Mouse (Mus musculus) MEL (cell line): ENCODE data around the gene Fbp1. TPM values are rescaled to one million over a fixed set of nuclear protein-coding genes. Genes with fewer than 3 reads are reported as not detected.

ENCODE experiments used
- DNase-seq: peaks from one replicate; pipeline ENCODE4 v3.0.0; 2011; ENCODE audit warnings: low read depth, low spot score
- H3K27ac ChIP-seq: 2 replicates; pipeline ENCODE4 v1.5.1; 2012; ENCODE audit warnings: low read depth, mild to moderate bottlenecking, control low read depth, low read length, moderate library complexity; ENCODE audit not compliant: control insufficient read depth
- H3K27me3 ChIP-seq, 2 experiments: fragments of 150-350 bp in 1 of 2; sonication (generic) in 1 of 2; 2 replicates each; pipeline ENCODE4 v1.6.1; 2012; ENCODE audit warnings: low read length in 2 of 2, mild to moderate bottlenecking in 2 of 2, improper control_type of control experiment in 1 of 2, moderate library complexity in 1 of 2; ENCODE audit not compliant: insufficient read depth in 2 of 2, control insufficient read depth in 1 of 2
- H3K36me3 ChIP-seq, 2 experiments: 2 replicates each; pipeline ENCODE4 v1.6.1; 2012 to 2014; ENCODE audit warnings: low read length in 2 of 2, improper control_type of control experiment in 1 of 2, inconsistent platforms in 1 of 2, mild to moderate bottlenecking in 1 of 2; ENCODE audit not compliant: insufficient read depth in 2 of 2, control insufficient read depth in 1 of 2
- H3K4me1 ChIP-seq, 2 experiments: fragments of 150-350 bp in 1 of 2; sonication (generic) in 1 of 2; 2 replicates each; pipeline ENCODE4 v1.6.1; 2012; ENCODE audit warnings: low read length in 2 of 2, improper control_type of control experiment in 1 of 2, mild to moderate bottlenecking in 1 of 2; ENCODE audit not compliant: insufficient read depth in 2 of 2, control insufficient read depth in 1 of 2
- H3K4me3 ChIP-seq, 2 experiments: fragments of 150-350 bp in 1 of 2; sonication (generic) in 1 of 2; 2 replicates each; pipeline ENCODE4 v1.5.1; 2012; ENCODE audit warnings: low read depth in 2 of 2, low read length in 2 of 2, mild to moderate bottlenecking in 2 of 2, moderate library complexity in 2 of 2, control low read depth in 1 of 2, improper control_type of control experiment in 1 of 2; ENCODE audit not compliant: control insufficient read depth in 1 of 2, insufficient read depth in 1 of 2
- H3K79me2 ChIP-seq: 2 replicates; pipeline ENCODE4 v1.6.1; 2012; ENCODE audit warnings: mild to moderate bottlenecking, low read length, moderate library complexity; ENCODE audit not compliant: control insufficient read depth, poor library complexity, insufficient read depth
- H3K9ac ChIP-seq: 2 replicates; pipeline ENCODE4 v1.6.1; 2012; ENCODE audit warnings: low read depth, mild to moderate bottlenecking, control low read depth, low read length, moderate library complexity; ENCODE audit not compliant: control insufficient read depth, poor library complexity, severe bottlenecking
- H3K9me3 ChIP-seq: fragments of 150-350 bp; sonication (generic); replicated peaks from 2 replicates; pipeline ENCODE4 v1.6.1; 2012; ENCODE audit warnings: mild to moderate bottlenecking, low read length, improper control_type of control experiment, moderate library complexity; ENCODE audit not compliant: insufficient read depth
- CHD1 ChIP-seq: IDR thresholded peaks from 2 replicates; pipeline ENCODE4 v1.6.1; 2012; ENCODE audit warnings: low read depth, mild to moderate bottlenecking, inconsistent platforms, low read length, improper control_type of control experiment
- EP300 ChIP-seq, 2 experiments: IDR thresholded peaks; 2 replicates each; pipeline ENCODE4 v1.6.1; 2011; ENCODE audit warnings: improper control_type of control experiment in 2 of 2, low read length in 2 of 2, low read depth in 1 of 2, mild to moderate bottlenecking in 1 of 2
- ETS1 ChIP-seq: IDR thresholded peaks from 2 replicates; pipeline ENCODE4 v1.6.1; 2012; ENCODE audit warnings: low read depth, mild to moderate bottlenecking, inconsistent platforms, low read length, improper control_type of control experiment, moderate library complexity
- GATA1 ChIP-seq: IDR thresholded peaks from 2 replicates; pipeline ENCODE4 v1.6.1; 2011; ENCODE audit warnings: low read depth, low read length, improper control_type of control experiment
- HCFC1 ChIP-seq: IDR thresholded peaks from 2 replicates; pipeline ENCODE4 v1.6.1; 2012; ENCODE audit warnings: low read depth, mild to moderate bottlenecking, inconsistent platforms, low read length, improper control_type of control experiment, moderate library complexity
- MAFK ChIP-seq: IDR thresholded peaks from 2 replicates; pipeline ENCODE4 v1.6.1; 2011; ENCODE audit warnings: low read depth, mild to moderate bottlenecking, low read length, improper control_type of control experiment, borderline replicate concordance
- MAZ ChIP-seq: IDR thresholded peaks from 2 replicates; pipeline ENCODE4 v1.6.1; 2012; ENCODE audit warnings: low read depth, mild to moderate bottlenecking, inconsistent platforms, low read length, improper control_type of control experiment
- MEF2A ChIP-seq: IDR thresholded peaks from 2 replicates; pipeline ENCODE4 v1.6.1; 2014; ENCODE audit warnings: low read depth, mild to moderate bottlenecking, inconsistent platforms, low read length, improper control_type of control experiment; ENCODE audit not compliant: poor library complexity, insufficient replicate concordance, severe bottlenecking; ENCODE audit errors: extremely low read depth
- MXI1 ChIP-seq: IDR thresholded peaks from 2 replicates; pipeline ENCODE4 v1.6.1; 2011; ENCODE audit warnings: mild to moderate bottlenecking, low read depth, low read length, improper control_type of control experiment
- MYC ChIP-seq: IDR thresholded peaks from 2 replicates; pipeline ENCODE4 v1.6.1; 2011; ENCODE audit warnings: low read depth, mild to moderate bottlenecking, low read length, improper control_type of control experiment, moderate library complexity
- NRF1 ChIP-seq: IDR thresholded peaks from 2 replicates; pipeline ENCODE4 v1.6.1; 2014; ENCODE audit warnings: low read depth, mild to moderate bottlenecking, inconsistent platforms, low read length, improper control_type of control experiment, moderate library complexity; ENCODE audit not compliant: poor library complexity, insufficient read depth, severe bottlenecking
- POLR2A ChIP-seq, 2 experiments: IDR thresholded peaks; 2 replicates each; pipeline ENCODE4 v1.6.1; 2011 to 2012; ENCODE audit warnings: low read length in 2 of 2, mild to moderate bottlenecking in 2 of 2, control low read depth in 1 of 2, improper control_type of control experiment in 1 of 2, low read depth in 1 of 2, moderate library complexity in 1 of 2; ENCODE audit not compliant: control insufficient read depth in 1 of 2, insufficient read depth in 1 of 2, poor library complexity in 1 of 2
- POLR2AphosphoS2 ChIP-seq: IDR thresholded peaks from 2 replicates; pipeline ENCODE4 v1.6.1; 2011; ENCODE audit warnings: low read length, improper control_type of control experiment
- POLR2AphosphoS5 ChIP-seq: IDR thresholded peaks from 2 replicates; pipeline ENCODE4 v1.6.1; 2012; ENCODE audit warnings: low read depth, borderline replicate concordance, mild to moderate bottlenecking, inconsistent platforms, low read length, moderate library complexity, mixed read lengths
- RCOR1 ChIP-seq: IDR thresholded peaks from 2 replicates; pipeline ENCODE4 v1.6.1; 2012; ENCODE audit warnings: low read depth, mild to moderate bottlenecking, inconsistent platforms, low read length, improper control_type of control experiment
- SMC3 ChIP-seq: IDR thresholded peaks from 2 replicates; pipeline ENCODE4 v1.6.1; 2011; ENCODE audit warnings: low read depth, low read length, improper control_type of control experiment
- TBP ChIP-seq: IDR thresholded peaks from 2 replicates; pipeline ENCODE4 v1.8.0; 2011; ENCODE audit warnings: low read depth, low read length, improper control_type of control experiment
- USF2 ChIP-seq, 2 experiments: IDR thresholded peaks; 2 replicates each; pipeline ENCODE4 v1.6.1; 2011 to 2012; ENCODE audit warnings: improper control_type of control experiment in 2 of 2, low read length in 2 of 2, borderline replicate concordance in 1 of 2, inconsistent platforms in 1 of 2, low read depth in 1 of 2, mild to moderate bottlenecking in 1 of 2; ENCODE audit not compliant: insufficient read depth in 1 of 2
- ZC3H11A ChIP-seq: IDR thresholded peaks from 2 replicates; pipeline ENCODE4 v1.6.1; 2012; ENCODE audit warnings: low read depth, mild to moderate bottlenecking, inconsistent platforms, low read length, improper control_type of control experiment
- ZKSCAN1 ChIP-seq: IDR thresholded peaks from 2 replicates; pipeline ENCODE4 v1.6.1; 2012; ENCODE audit warnings: low read depth, mild to moderate bottlenecking, inconsistent platforms, low read length, improper control_type of control experiment, moderate library complexity
- ZMIZ1 ChIP-seq: IDR thresholded peaks from 2 replicates; pipeline ENCODE4 v1.6.1; 2012; ENCODE audit warnings: low read depth, mild to moderate bottlenecking, inconsistent platforms, low read length, improper control_type of control experiment, moderate library complexity
- ZNF384 ChIP-seq: IDR thresholded peaks from 2 replicates; pipeline ENCODE4 v1.6.1; 2012; ENCODE audit warnings: low read depth, mild to moderate bottlenecking, inconsistent platforms, low read length, improper control_type of control experiment
- polyA plus RNA-seq, 2 experiments: library from polyadenylated mRNA; stranded (reverse) in 1 of 2; unstranded in 1 of 2; fragments of >175 nt in 1 of 2; fragments of >200 nt in 1 of 2; gene quantifications; 2 replicates each; pipeline versions ENCODE4 v1.2.1 to v1.2.4; 2012; ENCODE audit warnings: low replicate concordance in 2 of 2, low read depth in 1 of 2; ENCODE audit not compliant: insufficient read length in 2 of 2, insufficient read depth in 1 of 2, missing spikeins in 1 of 2
- total RNA-seq: library from RNA; depleted of rRNA; stranded (reverse); fragments of 300-350 nt; gene quantifications from 2 replicates; pipeline ENCODE4 v1.2.3, GENCODE M21; 2012

Gene Fbp1
- total and polyA plus RNA-seq, 3 experiments: not detected

- Histone ChIP-seq H3K9ac (no peak overlapping the region), H3K4me1 (no peaks in the 10 kb centered on the region), H3K27me3 (peaks cover 0 to 1% of the 10 kb centered on the region in 2 experiments; a peak in 1 of 4 replicates), H3K4me3 (no peak overlapping the region), H3K9me3 (no peaks in the 10 kb centered on the region), H3K79me2 (no peaks in the 10 kb centered on the region), H3K27ac (no peak overlapping the region), H3K36me3 (no peaks in the 10 kb centered on the region)
- TF ChIP-seq MYC (no peak), TBP (no peak), HCFC1 (no peak), EP300 (IDR thresholded peaks at IDR 0.05; ENCODE audit: low read depth in 1 of 2, low read length in 2 of 2) (no peak), MXI1 (no peak), NRF1 (no peak), CHD1 (no peak), ZMIZ1 (no peak), USF2 (IDR thresholded peaks at IDR 0.05; ENCODE audit: borderline replicate concordance in 1 of 2, insufficient read depth in 1 of 2, low read depth in 1 of 2, low read length in 2 of 2) (no peak), POLR2AphosphoS5 (no peak), POLR2AphosphoS2 (no peak), MAFK (no peak), SMC3 (no peak)
- no peak for DNase-seq
Measured at GRCm38 (mm10) chr13:62909776-62910175, 21.7 kb upstream of the Fbp1 start.

- Histone ChIP-seq H3K4me1 (no peaks in the 10 kb centered on the region), H3K36me3 (no peaks in the 10 kb centered on the region), H3K4me3 (no peak overlapping the region), H3K79me2 (no peaks in the 10 kb centered on the region), H3K27me3 (peaks cover 0 to 3% of the 10 kb centered on the region in 2 experiments; a peak in 1 of 4 replicates), H3K9ac (no peak overlapping the region), H3K9me3 (no peaks in the 10 kb centered on the region), H3K27ac (no peak overlapping the region)
- no peak for DNase-seq
- TF ChIP-seq RCOR1: no peak
- TF ChIP-seq ZNF384: no peak
- TF ChIP-seq ETS1: no peak
- TF ChIP-seq NRF1: no peak
- no peak for TF ChIP-seq MAFK
- no peak for TF ChIP-seq MAZ
- TF ChIP-seq POLR2A (IDR thresholded peaks at IDR 0.05; ENCODE audit: control insufficient read depth in 1 of 2, insufficient read depth in 1 of 2, low read depth in 1 of 2, low read length in 2 of 2, poor library complexity in 1 of 2): no peak
- no peak for TF ChIP-seq MEF2A
- no peak for TF ChIP-seq GATA1
- no peak for TF ChIP-seq ZKSCAN1
- TF ChIP-seq USF2 (IDR thresholded peaks at IDR 0.05; ENCODE audit: borderline replicate concordance in 1 of 2, insufficient read depth in 1 of 2, low read depth in 1 of 2, low read length in 2 of 2): no peak
- TF ChIP-seq ZC3H11A: no peak
Measured at GRCm38 (mm10) chr13:62908163-62908559, 20.1 kb upstream of the Fbp1 start.
